Mouse (Mus musculus) forebrain, embryonic 11.5 days (tissue): ENCODE results near the gene Ddx54. TPM values are rescaled to one million over a fixed set of nuclear protein-coding genes. Genes with fewer than 3 reads are reported as not detected.
A peak's percentile ranks its signal among the peaks of the same experiment; 100 is the strongest.

ENCODE experiments used
- ATAC-seq: fragments of 200-750 bp; cut with Nextera tagmentation; replicated peaks from 2 replicates; pipeline ENCODE4 v1.8.0; 2017; ENCODE audit warnings: moderate TSS enrichment; ENCODE audit not compliant: low FRiP score
- DNase-seq: peaks from one replicate; pipeline ENCODE4 v3.0.0-alpha.2; 2017; ENCODE audit warnings: low spot score
- H3K27ac ChIP-seq: fragments of 300-500 bp; sonication (generic); 2 replicates; pipeline ENCODE4 v1.5.1; 2014; ENCODE audit warnings: low read depth, low read length
- H3K27me3 ChIP-seq: fragments of 300-500 bp; sonication (generic); 2 replicates; pipeline ENCODE4 v1.6.1; 2014; ENCODE audit warnings: mild to moderate bottlenecking, low read length, mixed read lengths; ENCODE audit not compliant: control insufficient read depth, insufficient read depth
- H3K36me3 ChIP-seq: fragments of 300-500 bp; sonication (generic); 2 replicates; pipeline ENCODE4 v1.6.1; 2014; ENCODE audit warnings: mild to moderate bottlenecking, low read length, moderate library complexity, mixed read lengths; ENCODE audit not compliant: control insufficient read depth, insufficient read depth
- H3K4me1 ChIP-seq: fragments of 300-500 bp; sonication (generic); replicated peaks from 2 replicates; pipeline ENCODE4 v1.6.1; 2014; ENCODE audit warnings: low read length, mixed read lengths; ENCODE audit not compliant: control insufficient read depth, insufficient read depth
- H3K4me2 ChIP-seq: fragments of 300-500 bp; sonication (generic); 2 replicates; pipeline ENCODE4 v1.6.1; 2014; ENCODE audit warnings: low read depth, mild to moderate bottlenecking, low read length, moderate library complexity, mixed read lengths; ENCODE audit not compliant: severe bottlenecking
- H3K4me3 ChIP-seq: fragments of 300-500 bp; sonication (generic); 2 replicates; pipeline ENCODE4 v1.5.1; 2014; ENCODE audit warnings: low read depth, low read length
- H3K9ac ChIP-seq: fragments of 300-500 bp; sonication (generic); 2 replicates; pipeline ENCODE4 v1.6.1; 2014; ENCODE audit warnings: low read length
- H3K9me3 ChIP-seq: fragments of 300-500 bp; sonication (generic); 2 replicates; pipeline ENCODE4 v1.6.1; 2016; ENCODE audit warnings: low read length, mixed read lengths; ENCODE audit not compliant: control insufficient read depth
- WGBS: fragments of 180-500 bp; shearing (Covaris S2); extraction: QIAGEN DNeasy Blood & Tissue Kit; methylation state at CpG from one replicate; pipeline ENCODE4 v1.1.7; 2014; 5-methylcytosine and 5-hydroxymethylcytosine counted together
- polyA plus RNA-seq: library from polyadenylated mRNA; unstranded; fragments of >200 nt; fragmentation: Nextera tagmentation; extraction: Ambion mirVana; gene quantifications from 2 replicates; pipeline ENCODE4 v1.2.1, GENCODE M21; 2014

Gene Ddx54
- polyA plus RNA-seq, 1 experiment from 2014 or later, result 45.7 TPM

- peak overlapping the region; percentile 65 for H3K4me2 ChIP-seq
- WGBS, result 57% methylated on average over 8 of the region's 8 CpGs
- ATAC-seq (no peak), DNase-seq (no peak)
- H3K4me1 ChIP-seq, result peaks cover 4% of the 10 kb centered on the region; the same call in 1 of the 2 replicates
- H3K27me3 ChIP-seq, result no peaks in the 10 kb centered on the region
- peaks cover 5% of the 10 kb centered on the region for H3K9me3 ChIP-seq
- H3K9ac ChIP-seq, result peak overlapping the region; percentile 67
- H3K36me3 ChIP-seq, result peaks cover 4% of the 10 kb centered on the region; the same call in 1 of the 2 replicates
- peak overlapping the region; percentile 70 for H3K4me3 ChIP-seq
- H3K27ac ChIP-seq, result no peak overlapping the region
These were observed 1.1 kb upstream of the Ddx54 start for GRCm38 (mm10) chr5:120611416-120611815.

- H3K27ac ChIP-seq, result peak overlapping the region; percentile 71; the same call in 1 of the 2 replicates
- peak overlapping the region; percentile 65 for H3K4me2 ChIP-seq
- WGBS, result under 1% methylated on average over 69 of the region's 69 CpGs
- peak overlapping the region; percentile 70 for H3K4me3 ChIP-seq
- DNase-seq, result peak; percentile 100
- peak; percentile 93 for ATAC-seq
- H3K4me1 ChIP-seq, result peaks cover 4% of the 10 kb centered on the region; the same call in 1 of the 2 replicates
- peak overlapping the region; percentile 67 for H3K9ac ChIP-seq
- H3K27me3 ChIP-seq, result no peaks in the 10 kb centered on the region
- H3K36me3 ChIP-seq, result peaks cover 8% of the 10 kb centered on the region
- peaks cover 5% of the 10 kb centered on the region for H3K9me3 ChIP-seq
These were observed 474 bp downstream of the Ddx54 start for GRCm38 (mm10) chr5:120612822-120613604.

GRCm38 (mm10) chr5:120615903-120616302, 3.4 kb downstream of the Ddx54 start:
- Histone ChIP-seq H3K4me2 (no peak overlapping the region), H3K4me3 (no peak overlapping the region)
- no peak for ATAC-seq

GRCm38 (mm10) chr5:120618778-120619177, 6.2 kb downstream of the Ddx54 start:
- H3K4me2 ChIP-seq, result no peak overlapping the region
- peaks cover 10% of the 10 kb centered on the region for H3K36me3 ChIP-seq
- no peak overlapping the region for H3K27ac ChIP-seq
- no peak for ATAC-seq
- WGBS, result 89% methylated on average over 12 of the region's 12 CpGs
- H3K9ac ChIP-seq, result no peak overlapping the region
- H3K4me3 ChIP-seq, result no peak overlapping the region
- no peaks in the 10 kb centered on the region; the same call in 1 of the 2 replicates for H3K4me1 ChIP-seq
- DNase-seq, result no peak
- peaks cover 5% of the 10 kb centered on the region for H3K9me3 ChIP-seq
- H3K27me3 ChIP-seq, result no peaks in the 10 kb centered on the region

More at GRCm38 (mm10) chr5:120615903-120616302, 3.4 kb downstream of the Ddx54 start:
- Histone ChIP-seq H3K9me3 (peaks cover 5% of the 10 kb centered on the region), H3K27me3 (no peaks in the 10 kb centered on the region), H3K9ac (no peak overlapping the region), H3K27ac (no peak overlapping the region), H3K36me3 (peaks cover 8% of the 10 kb centered on the region), H3K4me1 (peaks cover 4% of the 10 kb centered on the region)
- no peak for DNase-seq
- 97% methylated on average over 4 of the region's 4 CpGs for WGBS

GRCm38 (mm10) chr5:120619201-120619600, 6.7 kb downstream of the Ddx54 start:
- Histone ChIP-seq H3K9me3 (peaks cover 5% of the 10 kb centered on the region), H3K4me3 (no peak overlapping the region), H3K4me2 (no peak overlapping the region), H3K27me3 (no peaks in the 10 kb centered on the region), H3K36me3 (peaks cover 10% of the 10 kb centered on the region), H3K9ac (no peak overlapping the region), H3K4me1 (no peaks in the 10 kb centered on the region; the same call in 1 of the 2 replicates), H3K27ac (no peak overlapping the region)
- ATAC-seq, result no peak
- 15% methylated on average over 5 of the region's 5 CpGs for WGBS
- DNase-seq, result peak; percentile 79

- DNase-seq (peak; percentile 88), ATAC-seq (0 out of 2 replicates have a peak, but pooled peaks have one; percentile 45)
- H3K27me3 ChIP-seq, result no peaks in the 10 kb centered on the region
- H3K4me3 ChIP-seq, result no peak overlapping the region
- H3K4me2 ChIP-seq, result no peak overlapping the region
- 71% methylated on average over 17 of the region's 18 CpGs for WGBS
- peaks cover 5% of the 10 kb centered on the region for H3K9me3 ChIP-seq
- H3K27ac ChIP-seq, result no peak overlapping the region
- H3K36me3 ChIP-seq, result peaks cover 13% of the 10 kb centered on the region
- no peak overlapping the region for H3K9ac ChIP-seq
- H3K4me1 ChIP-seq, result no peaks in the 10 kb centered on the region; the same call in 1 of the 2 replicates
These were observed 8.0 kb downstream of the Ddx54 start for GRCm38 (mm10) chr5:120620375-120621077.

- DNase-seq, result no peak
- no peak for ATAC-seq
- Histone ChIP-seq H3K36me3 (peaks cover 9% of the 10 kb centered on the region), H3K9ac (no peak overlapping the region), H3K4me2 (no peak overlapping the region), H3K4me1 (no peaks in the 10 kb centered on the region; the same call in 1 of the 2 replicates), H3K27ac (no peak overlapping the region), H3K9me3 (no peaks in the 10 kb centered on the region), H3K27me3 (no peaks in the 10 kb centered on the region), H3K4me3 (no peak overlapping the region)
- 95% methylated on average over 23 of the region's 23 CpGs for WGBS
These were observed 8.7 kb downstream of the Ddx54 start for GRCm38 (mm10) chr5:120621078-120621765.

GRCm38 (mm10) chr5:120621846-120622197, 9.3 kb downstream of the Ddx54 start:
- Histone ChIP-seq H3K27me3 (no peaks in the 10 kb centered on the region), H3K9me3 (no peaks in the 10 kb centered on the region), H3K4me2 (no peak overlapping the region), H3K4me1 (no peaks in the 10 kb centered on the region; the same call in 1 of the 2 replicates), H3K9ac (no peak overlapping the region), H3K4me3 (no peak overlapping the region), H3K27ac (no peak overlapping the region), H3K36me3 (peaks cover 9% of the 10 kb centered on the region)
- no peak for ATAC-seq
- 93% methylated on average over 10 of the region's 10 CpGs for WGBS
- no peak for DNase-seq
